Mouse (Mus musculus) heart, postnatal 4 days (tissue): ENCODE measurements at regions not wholly inside any gene's neighbourhood (a gene's known extent, or its start where the extent isn't known, plus 50 kb on each side); places are given as distances from the start of the nearest gene placed in this dataset.

Experiments used
- DNase-seq: peaks from one replicate; pipeline ENCODE4 v3.0.0; 2021

DNA sequence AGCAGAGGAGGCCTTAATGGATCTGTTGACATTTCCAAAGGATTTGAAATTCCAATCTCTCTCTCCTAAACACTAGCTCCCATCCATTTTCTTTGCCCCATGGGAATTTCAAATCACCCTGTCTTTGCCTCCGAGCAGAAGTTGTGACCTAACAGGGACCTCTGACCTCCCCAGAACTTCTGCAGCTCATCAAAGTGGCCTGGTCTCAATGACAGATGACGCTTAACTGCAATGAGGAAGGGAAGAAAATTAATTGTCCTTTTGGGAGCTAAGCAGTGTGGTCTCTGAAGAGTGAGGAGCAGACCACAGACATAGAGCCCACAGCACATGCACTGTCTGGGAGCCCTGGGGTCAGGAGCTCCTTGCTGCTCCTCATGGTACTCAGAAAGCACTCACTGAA is 155.3 kb downstream of the Tox3 start:
- no peak for DNase-seq

DNA sequence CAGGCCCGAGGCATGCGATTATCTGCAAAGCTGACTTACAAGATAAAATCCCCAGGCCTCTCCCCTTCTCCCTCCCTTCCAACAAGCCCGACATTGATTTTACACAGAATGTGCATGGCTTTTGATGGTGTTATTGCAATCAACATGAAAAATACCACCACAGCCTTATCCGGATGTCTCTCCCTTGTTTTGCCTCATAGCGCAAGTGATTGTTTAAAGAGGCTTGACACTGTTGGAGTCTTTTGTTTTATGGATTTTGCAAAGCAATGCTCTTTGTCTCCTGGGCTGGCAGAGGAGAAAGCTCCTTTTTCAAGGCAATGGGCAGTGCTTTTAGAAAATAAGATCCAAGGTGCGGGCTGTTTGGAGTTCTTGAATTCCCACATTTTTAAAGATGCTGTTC is 165.3 kb downstream of the Tox3 start:
- no peak for DNase-seq

DNA sequence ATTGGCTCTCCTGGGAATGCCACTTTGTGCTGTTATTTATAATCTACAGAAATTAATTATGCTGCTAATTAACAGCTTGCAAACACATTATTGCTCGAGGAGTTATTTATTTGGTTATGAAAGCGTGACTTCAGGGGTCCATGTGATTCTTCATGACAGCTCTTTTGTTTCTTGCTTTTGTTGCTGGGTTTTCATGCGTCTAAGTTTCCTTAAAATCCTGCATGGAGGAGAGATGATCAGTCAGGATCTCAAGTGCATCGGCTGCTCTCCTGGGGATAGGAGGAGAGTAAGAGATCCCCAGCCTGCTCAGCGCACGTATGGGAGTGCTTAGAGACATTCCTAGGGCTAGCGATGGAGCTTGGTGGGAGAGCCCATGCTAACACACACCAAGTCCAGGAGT is 171.4 kb downstream of the Tox3 start:
- no peak for DNase-seq

DNA sequence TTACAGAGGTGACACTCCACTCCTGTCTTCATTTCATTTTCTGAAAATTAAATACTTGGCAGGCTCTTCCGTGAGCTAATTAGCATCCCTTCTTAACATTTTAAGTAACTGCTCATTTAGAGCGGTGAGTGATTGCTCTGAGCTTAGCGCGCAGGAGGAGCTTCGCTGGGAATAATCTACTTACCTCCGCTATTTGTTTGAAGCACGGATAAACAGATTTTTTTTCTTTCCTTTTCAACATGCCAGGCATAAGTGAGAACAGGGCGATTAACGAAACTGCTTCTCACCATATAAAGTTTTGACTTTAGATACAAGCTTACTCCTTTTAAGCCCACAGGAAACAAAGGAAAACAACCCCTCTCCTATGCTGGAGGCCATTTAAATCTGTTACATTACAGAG is 171.8 kb downstream of the Tox3 start:
- no peak for DNase-seq

DNA sequence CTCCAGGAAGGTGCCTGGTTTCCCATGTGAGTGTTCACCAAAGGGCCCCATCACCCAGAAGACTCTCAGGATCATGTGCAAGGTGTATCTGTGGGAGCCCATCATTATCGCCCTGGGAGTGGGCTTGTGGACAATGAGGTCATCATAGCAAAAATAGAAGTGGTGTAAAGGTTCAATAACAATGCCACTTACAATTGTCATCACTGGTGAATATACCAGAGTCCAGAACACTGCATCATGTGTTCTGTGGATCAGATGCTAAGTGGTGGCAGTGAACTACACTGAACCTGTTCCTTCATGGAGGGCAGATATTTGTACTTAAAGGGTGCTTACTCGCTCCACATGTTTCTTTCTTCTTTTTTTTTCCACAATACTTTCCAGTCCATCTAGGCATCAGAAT is 181.5 kb downstream of the Tox3 start:
- DNase-seq, result no peak

DNA sequence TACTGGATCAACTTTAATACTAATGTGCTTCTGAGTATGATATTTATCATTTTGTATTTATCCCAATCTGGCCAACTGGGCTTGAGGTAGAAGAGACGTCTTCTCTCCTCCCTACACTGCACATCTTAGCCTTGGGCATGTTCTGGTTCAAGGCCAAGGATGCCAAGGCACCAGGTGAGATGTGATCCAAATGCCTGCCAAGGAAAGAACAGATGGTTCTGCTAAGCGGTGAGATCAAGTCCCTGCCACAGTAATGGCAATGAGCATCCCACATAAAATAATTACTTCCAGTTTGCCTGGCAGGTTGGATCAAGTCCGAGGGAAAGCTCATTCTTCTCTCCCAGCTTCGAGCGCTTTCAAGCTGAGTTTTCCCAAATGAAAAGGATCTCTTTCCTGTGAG is 196.7 kb downstream of the Tox3 start:
- no peak for DNase-seq

DNA sequence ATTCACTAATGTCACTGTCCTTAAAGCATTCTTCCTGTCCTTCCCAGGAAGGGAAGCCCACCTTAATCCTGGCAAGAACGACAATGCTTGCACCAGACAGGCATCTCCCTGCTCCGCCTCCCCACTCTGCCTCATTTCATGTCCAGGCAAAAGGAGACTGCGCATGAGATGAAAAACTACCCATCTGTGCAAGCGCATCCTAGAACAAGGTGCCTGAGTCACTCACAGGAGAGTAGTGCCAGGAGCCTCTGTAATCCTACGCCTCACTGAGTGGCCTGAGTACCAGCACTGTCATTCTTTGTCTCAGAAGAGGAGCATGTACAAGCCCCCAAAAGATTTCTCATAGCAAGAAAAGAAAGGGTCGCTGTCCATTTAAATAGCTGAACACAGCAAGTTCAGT is 198.2 kb downstream of the Tox3 start:
- no peak for DNase-seq

DNA sequence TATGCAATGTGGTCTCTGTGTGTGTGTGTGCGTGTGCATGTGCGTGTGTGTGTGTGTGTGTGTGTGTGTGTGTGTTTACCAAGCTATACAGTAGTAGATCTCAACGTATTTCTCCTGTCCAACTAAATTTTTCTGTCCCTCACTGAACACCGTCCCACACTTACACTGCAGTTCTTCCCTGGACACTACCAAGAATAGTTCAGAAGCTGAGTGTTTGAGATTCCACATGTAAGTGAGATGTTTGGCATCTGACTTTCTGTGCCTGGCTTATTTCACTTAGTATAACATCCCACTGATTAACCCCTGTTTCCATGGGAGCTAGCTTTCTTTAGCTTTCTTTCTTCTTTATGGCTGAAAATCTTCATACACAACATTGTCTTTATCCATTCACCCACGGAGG is 213.5 kb downstream of the Tox3 start:
- DNase-seq, result peak; percentile 10

DNA sequence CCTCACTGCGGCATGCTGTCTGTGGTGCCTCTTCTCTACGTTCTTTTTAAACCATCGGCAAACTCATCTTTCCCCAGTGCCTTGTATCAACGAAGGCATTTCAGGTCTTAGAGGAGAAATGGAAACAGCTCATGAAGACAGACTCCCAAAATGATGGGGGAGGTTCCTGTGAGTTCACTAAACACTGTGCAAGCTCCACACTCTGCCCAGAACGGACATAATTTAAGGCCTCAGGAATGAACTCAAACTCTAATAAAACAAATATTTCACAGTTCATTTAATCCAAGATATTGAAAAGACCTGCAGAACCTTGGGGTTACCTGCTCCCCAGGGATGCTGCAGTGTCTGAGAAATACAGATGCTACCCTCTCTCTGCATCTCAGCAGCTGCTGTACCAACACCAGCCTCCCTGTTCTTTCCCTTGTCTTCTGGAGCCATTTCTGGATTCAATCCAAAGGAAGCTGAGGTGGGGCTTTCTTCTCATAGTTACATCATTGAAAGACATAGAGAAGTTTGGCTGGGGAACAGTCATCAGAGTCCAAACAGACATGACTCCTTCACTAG is 217.4 kb downstream of the Tox3 start:
- DNase-seq, result no peak

DNA sequence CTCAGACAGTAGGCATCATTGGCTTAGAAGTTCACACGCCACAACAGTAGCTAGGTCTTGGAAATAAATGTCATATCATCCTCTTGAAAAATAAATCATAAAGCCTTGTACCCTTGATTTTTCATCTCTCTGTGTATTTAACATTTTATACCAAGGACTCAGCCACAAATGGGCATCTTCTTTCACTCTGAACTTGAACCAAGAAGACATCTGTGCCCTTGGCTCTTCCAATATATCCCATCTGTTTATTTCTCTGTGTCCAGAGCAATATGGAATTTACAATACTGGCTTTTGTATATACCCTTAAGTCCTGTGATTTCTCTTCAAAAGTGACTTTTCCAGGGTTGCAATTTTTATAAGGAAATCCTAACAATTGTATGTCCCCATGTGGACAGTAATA is 222.7 kb downstream of the Tox3 start:
- no peak for DNase-seq

DNA sequence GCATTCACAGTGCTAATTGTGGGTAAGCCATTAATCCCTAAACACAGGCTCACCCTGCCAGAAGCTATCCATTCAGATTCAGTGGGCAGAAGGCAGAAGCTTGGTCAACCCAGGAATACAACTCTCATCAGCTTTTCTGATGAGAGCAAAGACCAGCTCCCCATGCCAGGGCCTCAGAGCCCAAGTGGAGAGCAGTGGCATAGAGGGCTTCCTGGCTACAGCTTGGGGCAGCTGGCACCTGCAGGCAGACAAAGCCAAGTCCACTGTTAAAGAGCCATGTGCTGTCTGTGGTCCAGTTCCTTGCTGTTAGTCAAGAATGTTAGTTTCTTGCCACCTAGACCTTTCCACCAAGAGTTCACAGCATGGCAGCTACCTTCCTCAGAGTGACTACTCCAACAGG is 225.0 kb downstream of the Tox3 start:
- no peak for DNase-seq

DNA sequence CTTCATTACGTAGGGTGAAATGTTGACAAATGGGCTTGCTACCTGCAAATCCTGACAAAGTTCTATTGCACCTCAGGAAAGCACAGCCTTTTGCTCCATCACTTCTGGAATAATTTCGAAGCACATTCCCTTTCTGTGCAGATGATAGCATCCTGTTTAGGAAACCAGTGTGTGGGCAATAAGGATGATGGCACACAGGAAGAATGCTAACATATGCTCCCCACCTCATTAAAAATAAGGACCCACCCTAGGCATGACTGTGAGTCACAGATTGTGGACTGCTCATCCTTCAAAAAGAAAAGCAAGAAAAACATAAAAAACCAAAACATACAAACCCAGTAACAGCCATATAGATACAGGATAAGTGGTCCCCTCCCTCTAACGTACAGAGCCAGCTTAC is 226.2 kb downstream of the Tox3 start:
- DNase-seq, result no peak

DNA sequence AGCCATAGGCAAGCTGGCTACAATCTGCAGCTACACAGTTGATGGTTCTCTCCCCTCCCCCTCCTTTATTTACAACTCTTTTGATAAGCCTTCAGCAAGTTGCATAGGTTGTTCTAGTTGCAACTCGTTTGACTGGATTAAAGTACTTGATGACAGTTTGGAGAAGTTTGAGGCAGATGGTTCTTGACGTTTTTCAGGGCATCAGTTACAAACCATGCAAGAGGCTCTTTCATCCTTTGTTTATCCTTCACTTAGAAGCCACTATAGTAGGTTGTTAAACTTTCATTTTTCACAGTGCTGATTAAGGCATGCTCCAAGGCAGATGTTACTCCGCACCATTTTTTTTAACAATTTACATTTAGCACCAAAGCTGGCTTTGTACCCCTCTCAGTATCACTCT is 227.1 kb downstream of the Tox3 start:
- DNase-seq, result no peak

DNA sequence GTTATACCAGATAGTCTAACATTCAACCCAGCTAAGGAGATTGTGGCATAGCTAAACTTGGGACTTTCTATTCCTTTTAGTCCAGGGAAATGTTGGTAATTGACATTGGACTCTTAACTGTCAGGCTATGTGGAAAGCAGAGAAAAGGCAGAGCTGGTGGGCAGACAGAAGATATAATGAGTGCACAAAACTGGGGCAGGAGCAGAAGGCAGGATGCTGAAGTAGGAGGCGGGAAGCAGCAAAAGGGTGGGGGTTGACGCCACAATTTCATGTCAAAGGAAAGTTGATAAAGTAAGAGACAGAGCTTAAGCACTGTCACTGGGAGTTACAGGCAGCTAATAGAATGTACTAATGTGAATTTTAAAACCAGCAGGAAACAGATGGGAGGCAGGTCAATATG is 232.7 kb downstream of the Tox3 start:
- DNase-seq, result no peak

DNA sequence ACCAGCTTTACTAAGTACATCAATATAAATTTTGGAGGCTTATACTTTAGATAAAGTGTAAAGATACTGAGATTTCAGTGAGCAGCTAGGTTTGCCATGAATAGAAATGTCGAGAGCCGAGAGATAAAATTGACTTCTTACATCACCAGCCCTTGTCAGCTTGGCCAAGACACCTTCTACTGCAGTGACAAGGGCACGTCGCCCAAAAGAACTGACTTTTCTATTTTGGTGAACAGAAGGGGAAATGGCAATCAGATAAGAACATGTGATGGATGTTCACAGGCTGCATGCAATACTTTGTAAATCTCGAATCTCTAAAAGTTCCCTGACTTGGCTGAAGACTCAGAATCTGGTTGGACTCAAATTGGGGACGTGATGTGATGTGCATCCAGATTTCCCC is 247.6 kb downstream of the Tox3 start:
- DNase-seq, result peak; percentile 10

DNA sequence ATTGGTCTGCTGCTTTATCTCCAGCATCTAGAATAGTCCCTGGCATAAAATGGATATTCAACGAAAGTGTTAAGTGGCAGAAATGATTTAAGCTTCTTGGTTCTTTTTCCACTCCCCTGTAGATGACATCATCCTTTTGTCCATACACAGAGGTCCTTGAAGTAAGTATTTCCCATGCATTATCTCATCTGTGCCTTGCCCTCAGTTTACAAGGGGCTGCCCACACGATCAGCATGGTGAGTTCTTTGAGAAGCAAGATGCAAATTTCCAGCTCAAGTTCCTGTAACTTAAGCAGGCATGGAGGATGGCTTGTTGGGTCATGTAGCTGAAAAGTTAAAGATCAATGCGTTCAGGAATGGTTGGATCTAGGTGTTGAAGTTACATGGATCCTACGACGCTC is 265.5 kb downstream of the Tox3 start:
- DNase-seq, result no peak

DNA sequence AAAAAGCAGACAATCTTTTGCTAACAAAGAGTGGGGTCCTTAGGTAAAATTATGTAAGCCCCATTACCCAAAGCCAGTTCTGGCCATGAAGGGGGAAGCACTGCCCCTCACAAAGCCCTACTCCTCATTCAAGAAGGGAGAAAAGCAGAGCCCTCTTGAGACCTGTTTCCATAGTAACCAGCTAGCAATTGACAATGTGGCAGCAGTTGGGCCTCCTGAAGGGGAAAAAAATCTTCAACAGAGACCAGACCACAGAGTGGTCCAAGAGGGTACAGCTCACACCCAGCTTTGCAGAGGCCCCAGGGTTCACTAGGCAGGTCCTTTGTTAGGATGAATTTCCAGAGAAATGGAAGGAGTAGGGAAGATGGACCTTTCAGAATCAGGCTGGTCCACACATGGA is 271.8 kb downstream of the Tox3 start:
- DNase-seq, result no peak

DNA sequence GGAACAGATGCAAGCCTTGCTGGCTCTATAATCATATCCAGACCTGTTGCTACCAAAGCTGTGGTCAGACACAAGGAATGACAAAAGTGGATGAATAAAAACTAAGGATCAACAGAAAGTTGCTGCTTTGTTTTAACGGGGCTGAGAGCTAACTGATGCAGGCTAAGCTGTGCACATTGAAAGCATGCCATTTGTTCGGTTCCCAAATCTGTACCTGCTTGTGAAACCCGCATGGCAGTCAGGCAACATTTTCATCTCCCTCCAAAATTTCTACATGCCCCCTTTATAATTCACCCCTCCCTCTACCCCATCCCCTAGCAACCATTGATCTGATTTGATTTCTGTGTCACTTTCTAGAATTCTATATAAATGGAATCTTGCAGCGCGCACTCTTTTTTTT is 272.3 kb downstream of the Tox3 start:
- DNase-seq, result no peak

DNA sequence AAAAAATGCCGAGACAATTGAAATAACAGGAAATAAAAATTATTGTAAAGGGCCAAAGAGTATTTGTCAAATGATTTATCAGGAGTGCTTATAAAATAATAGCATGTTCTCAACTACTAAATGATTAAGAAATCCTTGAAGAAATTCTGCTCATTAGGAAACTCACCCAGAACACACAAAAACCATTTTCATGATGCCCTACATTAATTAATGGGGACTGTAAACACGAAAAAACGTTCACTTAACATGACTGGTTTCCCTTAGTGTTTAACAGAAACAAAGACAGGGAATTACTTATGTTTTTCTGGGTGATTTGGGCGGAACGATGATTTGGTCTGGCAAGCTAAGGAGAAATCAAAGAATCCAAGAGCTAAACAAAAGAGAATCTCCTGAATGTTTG is 278.1 kb downstream of the Tox3 start:
- DNase-seq, result no peak

DNA sequence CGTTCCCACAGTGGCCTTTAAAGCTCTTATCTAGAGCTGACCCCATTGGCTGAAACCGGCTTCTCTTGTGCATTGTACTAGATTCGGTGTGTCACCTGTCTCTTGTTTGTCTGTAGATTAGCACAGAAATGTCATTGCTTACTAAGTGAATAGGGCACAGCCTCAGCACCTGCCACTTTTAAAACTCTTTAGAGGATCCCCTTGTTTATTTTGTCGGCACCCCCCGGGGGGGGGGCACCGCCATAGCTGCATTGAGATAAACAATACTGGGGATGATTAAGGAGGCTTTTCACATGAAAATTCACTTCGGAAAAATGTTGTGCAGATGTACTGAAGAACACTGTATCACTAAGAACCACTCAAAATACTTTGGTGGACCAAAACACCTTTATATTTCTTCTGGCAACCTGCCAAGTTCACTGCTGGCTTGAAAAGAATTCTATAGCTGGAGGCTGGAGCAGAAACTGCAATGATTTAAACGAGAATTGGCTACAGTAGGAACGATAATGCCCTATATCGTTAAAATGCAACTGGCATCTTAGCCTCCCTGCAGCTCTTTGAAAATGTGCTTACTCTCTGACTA is 278.6 kb downstream of the Tox3 start:
- no peak for DNase-seq

DNA sequence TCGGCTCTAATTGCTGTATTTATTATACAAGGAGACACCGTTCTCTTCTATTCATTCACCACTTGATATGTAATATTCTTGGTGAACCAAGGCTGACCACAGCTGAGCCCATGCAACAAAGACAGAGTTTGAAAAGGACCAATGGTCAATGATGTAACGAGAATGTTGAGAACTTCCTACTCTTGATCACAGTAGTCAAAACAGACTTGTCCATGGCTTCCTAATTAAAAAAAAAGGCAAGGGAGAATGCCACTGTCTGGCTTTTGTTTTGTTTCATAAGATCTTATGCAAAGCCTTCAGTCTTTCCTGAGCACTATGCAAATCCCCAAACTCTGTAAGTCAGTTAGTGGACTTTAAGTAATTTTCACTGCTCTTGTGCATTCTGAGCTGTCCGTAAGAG is 279.7 kb downstream of the Tox3 start:
- DNase-seq, result no peak

DNA sequence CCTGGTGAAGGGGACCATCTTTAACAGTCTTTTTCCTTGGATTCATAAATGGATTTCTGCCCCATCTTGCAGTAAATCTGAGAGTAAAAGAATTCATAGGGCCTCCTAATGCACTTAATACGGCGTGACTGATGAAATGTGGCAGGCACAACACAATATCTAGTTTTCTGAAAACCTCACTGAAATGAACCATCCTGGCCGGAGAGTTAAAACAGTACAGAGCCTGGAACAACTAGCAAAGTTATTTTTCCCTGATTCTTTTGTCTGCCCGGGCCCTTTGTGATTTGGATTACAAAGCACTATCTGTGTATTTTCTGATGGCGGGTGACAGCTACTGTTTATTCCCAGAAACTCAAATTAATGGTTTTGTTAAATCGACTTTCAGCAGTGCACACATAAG is 283.8 kb downstream of the Tox3 start:
- DNase-seq, result no peak

DNA sequence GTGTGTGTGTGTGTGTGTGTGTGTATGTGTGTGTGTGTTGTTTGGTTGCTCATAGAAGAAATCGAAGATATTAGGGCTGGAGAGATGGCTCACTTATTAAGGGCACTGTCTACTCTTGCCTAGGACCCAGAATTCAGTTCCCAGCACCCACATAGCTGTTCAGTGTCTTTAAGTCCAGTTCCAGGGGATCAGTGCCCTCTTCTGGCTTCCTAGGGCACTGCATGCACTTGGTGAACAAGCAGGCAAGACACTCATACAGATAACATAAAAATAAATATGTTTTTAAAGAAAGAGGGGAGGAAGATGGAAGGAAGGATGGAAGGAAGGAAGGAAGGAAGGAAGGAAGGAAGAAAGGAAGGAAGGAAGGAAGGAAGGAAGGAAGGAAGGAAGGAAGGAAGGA is 284.9 kb downstream of the Tox3 start:
- peak; percentile 11 for DNase-seq

DNA sequence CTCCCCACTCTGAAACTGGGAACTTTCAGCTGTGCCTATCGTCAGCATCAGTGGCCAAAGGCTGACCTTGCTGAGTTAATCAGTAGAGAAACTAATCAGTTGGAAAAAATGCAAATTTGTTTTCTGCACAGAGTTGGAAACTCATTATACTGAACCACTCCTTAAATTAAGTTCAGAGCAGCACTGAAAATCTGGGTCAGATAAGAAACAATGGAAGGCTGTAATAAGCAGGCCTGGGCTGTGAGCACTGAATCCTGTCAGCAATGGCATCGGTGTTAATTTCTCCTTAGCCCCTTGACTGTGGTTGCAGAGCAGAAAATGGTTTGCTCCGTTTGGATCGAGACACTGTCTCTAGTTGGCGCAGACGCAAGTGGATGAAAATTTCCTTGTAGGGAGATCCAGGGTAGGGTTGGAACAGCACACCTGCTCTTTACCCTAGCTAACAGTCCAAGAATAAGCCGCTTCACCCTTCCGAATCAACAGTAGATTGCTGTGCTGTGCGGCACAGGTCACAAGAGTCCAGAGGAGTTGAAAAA is 289.4 kb downstream of the Tox3 start:
- no peak for DNase-seq

DNA sequence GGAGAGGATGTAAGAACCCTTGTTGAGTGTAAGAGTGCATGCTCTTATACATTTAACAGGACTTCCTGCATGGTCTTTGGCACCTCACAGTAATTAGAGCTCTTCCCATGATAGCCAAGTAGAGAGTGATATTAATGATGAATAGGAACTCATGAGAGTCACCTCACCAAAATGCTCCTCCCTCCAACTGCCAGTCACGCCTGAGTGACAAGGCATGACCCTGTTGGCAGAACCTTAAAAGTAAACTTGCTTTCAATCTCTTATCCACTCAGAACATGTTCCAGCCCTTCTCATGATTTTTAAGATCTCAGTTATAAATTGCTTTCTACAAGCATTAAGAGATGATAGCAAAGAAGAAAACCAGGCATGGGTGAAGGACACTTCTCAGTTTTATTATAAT is 291.8 kb downstream of the Tox3 start:
- DNase-seq, result no peak
